Mouse (Mus musculus) liver, embryonic 14.5 days (tissue): Measurements from ENCODE around the gene Cd300lf.

Source experiments
- CTCF ChIP-seq: IDR thresholded peaks from 2 replicates; pipeline ENCODE4 v1.5.1; 2016; ENCODE audit warnings: antibody characterized with exemption, low read depth, control low read depth
- EP300 ChIP-seq: IDR thresholded peaks from 2 replicates; pipeline ENCODE4 v1.6.1; 2016; ENCODE audit warnings: antibody characterized with exemption, low read depth

DNA sequence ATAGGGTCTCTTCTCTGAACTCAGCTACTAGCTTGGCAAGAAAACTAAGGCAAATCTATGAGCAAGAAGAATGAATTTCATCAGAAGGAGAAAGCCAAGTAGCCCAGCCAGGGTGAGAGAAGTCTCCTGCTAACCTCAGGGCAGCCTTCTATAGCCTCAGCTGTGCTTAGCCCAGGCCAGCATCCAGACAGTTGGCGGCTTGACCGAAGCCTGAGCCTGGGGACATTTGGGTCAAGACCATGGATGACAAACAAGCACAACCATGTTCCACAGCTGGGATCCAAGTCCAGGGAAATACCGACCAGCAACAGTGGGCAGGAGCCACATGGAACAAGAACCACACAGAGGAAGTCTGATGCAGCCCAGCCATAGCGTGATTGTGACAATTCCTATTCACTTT is 14.0 kb upstream of the Cd300lf start:
- no peak for TF ChIP-seq CTCF
- no peak for TF ChIP-seq EP300
